19 mouse cellular contexts compared by ENCODE assay signal in genomic region chr12:108879138-108879537, GRCm38 (mm10). TPM values are rescaled to one million over a fixed set of nuclear protein-coding genes. Genes with fewer than 3 reads are reported as not detected.
A peak's percentile ranks its signal among the peaks of the same experiment; 100 is the strongest.
DNase-seq lines count a peak whose midpoint lies in the region; ATAC-seq and TF ChIP-seq lines count a peak whose summit lies in the region.
"Had no signal": no experiment of that assay in that cellular context is flagged by ENCODE, and none has a peak within 500 bp of the region (broad histone marks: within the 10 kb centered on the region; RNA-seq: fewer than 3 reads in every experiment).

No protein-coding gene starts in this region.

- no peaks in the 10 kb centered on the region for H3K9me3 ChIP-seq in lung, postnatal 0 days (ENCODE audit: low read length)
- H3K9me3 ChIP-seq: G1E had no signal

- WGBS in lung, postnatal 0 days, result 68% methylated on average over 4 of the region's 4 CpGs

- H3K27me3 ChIP-seq in lung, postnatal 0 days (replicated peaks; ENCODE audit: insufficient read depth, low read length), result no peaks in the 10 kb centered on the region
- H3K27me3 ChIP-seq: CH12.LX, Patski had no signal

- peaks cover 20% of the 10 kb centered on the region for H3K36me3 ChIP-seq in lung, postnatal 0 days (ENCODE audit: insufficient read depth, low read length)

- no peak overlapping the region for H3K4me3 ChIP-seq in lung, postnatal 0 days (ENCODE audit: low read depth, low read length)

- no peak overlapping the region for H3K9ac ChIP-seq in lung, postnatal 0 days (replicated peaks; ENCODE audit: low read depth)

- no peak overlapping the region for H3K4me2 ChIP-seq in lung, postnatal 0 days (replicated peaks; ENCODE audit: low read depth, low read length)

- peak; percentile 72 for ATAC-seq in lung, postnatal 0 days
- ATAC-seq: activated CD4-positive, CD25-positive, alpha-beta regulatory T cell, adult 4 months; CD4-positive, CD25-positive, alpha-beta regulatory T cell, adult 4 months; Patski had no signal

- TF ChIP-seq EP300 in lung, postnatal 0 days (IDR thresholded peaks at IDR 0.05), result peak; percentile 92

- peak overlapping the region; percentile 57 for H3K27ac ChIP-seq in lung, postnatal 0 days (ENCODE audit: low read length)

- DNase-seq in lung, postnatal 0 days (ENCODE audit: low spot score), result no peak
- no peak for DNase-seq in lung, postnatal 25 days (ENCODE audit: low spot score)
- peak; percentile 16 for DNase-seq in lung, postnatal 36 days
- DNase-seq in lung, postnatal 14 days, result no peak
- DNase-seq: adrenal gland, adult 2 months; adrenal gland, adult 8-10 months; adrenal gland, postnatal 10 days; adrenal gland, postnatal 14 days; adrenal gland, postnatal 25 days; adrenal gland, postnatal 36 days; B cell, adult 2 months; cerebellum, adult 11 months; cerebellum, adult 11-12 months; cerebellum, adult 18-20 months had no signal

- no peak for TF ChIP-seq CTCF in lung, postnatal 0 days (IDR thresholded peaks at IDR 0.05)

- no peaks in the 10 kb centered on the region for H3K4me1 ChIP-seq in lung, postnatal 0 days (ENCODE audit: insufficient read depth, low read depth, low read length)

RNA-seq across cellular contexts. Expression of gene Wdr25, which starts 14.3 kb away (rescaled TPM):
- 4.8 and 7.3 TPM in 2 replicates for polyA plus RNA-seq in lung, postnatal 0 days (2015; fragmentation: Nextera tagmentation; extraction: Ambion mirVana)

RNA-seq across cellular contexts. Expression of gene Wars, which starts 14.8 kb away (rescaled TPM):
- polyA plus RNA-seq in lung, postnatal 0 days (2015; fragmentation: Nextera tagmentation; extraction: Ambion mirVana), result 84.0 and 84.3 TPM in 2 replicates

RNA-seq across cellular contexts. Expression of gene Slc25a47, which starts 43.3 kb away (rescaled TPM):
- polyA plus RNA-seq in lung, postnatal 0 days (2015; fragmentation: Nextera tagmentation; extraction: Ambion mirVana), result 8.5 TPM in 2 replicates

RNA-seq across cellular contexts. Expression of gene Slc25a29, which starts 43.5 kb away (rescaled TPM):
- polyA plus RNA-seq in lung, postnatal 0 days (2015; fragmentation: Nextera tagmentation; extraction: Ambion mirVana), result 14.9 and 19.7 TPM in 2 replicates
